Mouse (Mus musculus): ENCODE data around the gene Kpnb1.

- no peak for TF ChIP-seq CTCF (IDR thresholded peaks at IDR 0.05; ENCODE audit: extremely low read depth, insufficient read depth, low read length)
- TF ChIP-seq POLR2A (IDR thresholded peaks at IDR 0.05; ENCODE audit: extremely low read depth, insufficient read depth, low read length), result no peak
Observed at GRCm38 (mm10) chr11:97127470-97128223, 60.0 kb downstream of the Kpnb1 start.
